Mouse (Mus musculus): ENCODE measurements around the gene Aloxe3.

The Aloxe3 gene

DNA sequence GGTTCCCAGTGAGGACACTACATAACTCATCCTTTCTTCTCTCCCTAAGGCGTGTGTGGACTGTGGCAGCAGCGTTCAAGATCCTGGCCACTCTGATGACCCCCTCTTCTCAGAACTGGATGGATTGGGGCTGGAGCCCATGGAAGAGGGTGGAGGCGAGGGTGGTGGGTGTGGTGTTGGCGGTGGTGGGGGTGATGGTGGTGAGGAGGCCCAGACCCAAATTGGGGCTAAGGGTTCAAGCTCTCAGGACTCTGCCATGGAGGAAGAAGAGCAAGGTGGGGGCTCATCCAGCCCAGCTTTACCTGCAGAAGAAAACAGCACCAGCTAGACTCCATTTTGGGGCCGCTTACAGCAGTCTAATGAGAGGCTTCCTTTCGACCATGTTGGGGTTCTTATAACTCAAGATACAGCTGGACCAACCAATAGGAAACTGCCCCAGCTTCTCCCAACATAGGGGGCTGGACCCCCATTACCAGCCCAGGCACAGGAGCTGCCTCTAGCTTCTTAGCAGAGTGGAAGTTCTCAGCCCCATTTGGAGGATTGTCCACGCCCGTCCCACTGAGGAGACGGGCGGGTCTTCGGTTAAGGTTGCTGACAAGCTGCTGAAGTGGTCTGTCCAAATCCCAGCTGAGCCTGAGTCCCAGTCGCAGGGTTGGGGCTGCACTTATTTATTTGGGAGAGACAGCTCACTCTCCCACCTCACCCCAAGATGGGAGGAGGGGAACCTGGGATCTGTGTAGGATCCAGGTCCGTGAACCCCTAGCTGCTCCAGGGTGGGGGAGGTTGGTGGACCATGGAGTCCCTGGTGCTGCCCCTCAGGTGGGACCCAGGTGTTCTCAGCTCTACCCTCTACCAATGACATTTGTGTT, 16.4 kb upstream of the Aloxe3 start:
- DNase-seq = no peak

- peak; percentile 85 to 87 for DNase-seq
Observed at GRCm38 (mm10) chr11:69110319-69111046, 15.2 kb upstream of the Aloxe3 start.

DNA sequence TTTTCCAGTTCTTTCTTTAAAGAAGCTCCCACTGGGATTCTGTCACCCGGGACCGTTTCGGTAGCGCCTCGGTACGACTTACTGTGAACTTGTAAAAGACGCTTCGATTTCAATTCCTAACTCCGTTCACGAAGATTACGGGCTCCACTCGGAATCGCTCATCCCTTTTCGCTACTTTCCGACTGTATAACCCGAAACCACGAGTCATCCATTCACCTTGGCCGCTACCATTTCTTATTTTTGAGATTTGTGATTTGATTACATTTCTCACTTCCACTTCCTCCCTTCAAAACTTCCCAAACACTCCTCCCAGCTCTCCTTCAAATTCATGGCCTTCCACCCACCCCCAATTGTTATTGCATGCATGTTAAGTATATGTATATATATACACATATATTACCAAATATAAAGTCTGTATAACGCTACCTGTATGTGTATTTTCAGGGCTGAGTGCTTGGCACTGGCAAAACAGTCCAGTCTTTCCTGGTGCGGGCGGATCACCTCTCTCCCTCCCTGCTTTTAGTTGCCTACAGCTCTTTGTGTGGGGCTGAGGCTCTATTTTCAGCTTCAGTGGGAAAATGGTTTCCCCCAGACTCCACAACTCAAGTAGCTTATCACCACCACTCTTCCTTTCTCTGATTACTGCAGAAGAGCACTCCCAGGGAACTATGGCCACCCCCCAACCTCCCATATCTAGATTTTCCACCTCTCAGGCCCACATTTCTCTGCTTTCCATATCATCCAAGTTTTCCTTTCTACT, 14.5 kb upstream of the Aloxe3 start:
- no peak for DNase-seq

DNA sequence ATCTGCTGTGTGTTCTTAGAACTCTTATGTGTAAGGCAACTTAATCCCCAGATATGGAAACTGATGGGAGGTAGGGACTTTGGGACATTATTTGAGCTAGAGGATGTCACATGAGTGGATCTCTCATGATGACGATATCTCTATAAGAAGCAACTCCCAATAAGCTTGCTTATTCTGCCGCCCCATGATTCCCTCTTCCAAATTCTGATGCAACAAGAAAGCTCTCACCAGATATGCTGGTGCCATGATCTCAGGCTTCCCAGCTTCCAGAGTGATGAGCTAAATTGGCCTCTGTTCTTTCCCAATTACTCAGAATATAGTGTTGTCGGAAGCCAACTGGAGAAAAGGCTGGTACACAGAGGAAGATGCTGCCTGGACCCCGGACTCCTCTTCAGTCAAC, 13.8 kb upstream of the Aloxe3 start:
- DNase-seq = no peak

- DNase-seq = no peak
Observed at GRCm38 (mm10) chr11:69114018-69114417, 11.7 kb upstream of the Aloxe3 start.

- DNase-seq = no peak
Observed at GRCm38 (mm10) chr11:69114621-69115020, 11.1 kb upstream of the Aloxe3 start.

- DNase-seq = no peak
Observed at GRCm38 (mm10) chr11:69116843-69117242, 8.9 kb upstream of the Aloxe3 start.

DNA sequence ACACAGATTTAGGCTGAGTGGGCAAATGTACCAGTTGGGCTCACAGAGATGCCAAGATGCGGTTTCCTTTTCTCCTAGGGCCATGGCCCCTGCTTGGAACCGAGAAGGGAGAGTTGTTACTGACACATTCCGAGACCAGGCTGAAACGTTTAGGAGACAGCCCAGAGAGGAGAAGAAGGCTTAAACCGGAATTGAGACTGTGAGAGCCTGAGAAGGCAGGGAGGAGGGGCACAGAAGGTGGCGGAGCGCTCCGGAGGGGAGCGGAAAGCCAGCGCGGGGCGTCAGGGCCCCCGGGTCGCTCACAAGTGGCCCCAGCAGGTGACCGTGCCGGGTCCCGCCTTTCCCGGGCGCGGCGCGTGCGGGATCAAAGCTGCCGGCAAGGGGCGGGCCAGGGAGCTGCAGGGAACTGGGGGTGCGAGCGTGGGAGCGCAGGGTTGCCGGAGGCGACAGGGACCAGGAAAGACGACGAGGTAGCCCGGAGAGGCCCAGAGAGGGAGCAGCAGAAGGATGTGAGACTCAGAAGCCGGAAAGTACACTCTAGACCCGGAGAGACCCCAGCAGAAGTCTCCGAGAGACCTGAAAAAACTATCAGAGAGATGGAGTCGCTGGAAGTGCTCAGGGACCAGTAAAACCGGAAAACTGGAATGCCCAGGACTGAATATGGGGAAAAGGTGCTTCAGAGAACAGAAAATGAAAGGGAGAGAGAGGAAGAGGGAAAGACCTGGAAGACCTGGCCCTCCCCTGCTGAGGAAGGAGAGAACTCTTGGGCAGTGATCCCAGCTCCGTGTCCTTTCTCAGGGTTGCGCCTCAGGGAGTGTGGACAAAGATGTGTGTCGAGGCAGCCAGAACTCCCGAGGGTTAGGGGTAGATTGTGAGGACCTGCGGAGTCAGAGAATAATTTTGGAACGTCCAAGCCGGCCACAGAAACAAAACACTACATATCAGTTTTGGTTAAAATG, 7.7 kb upstream of the Aloxe3 start:
- DNase-seq = peak; percentile 77 to 82

DNA sequence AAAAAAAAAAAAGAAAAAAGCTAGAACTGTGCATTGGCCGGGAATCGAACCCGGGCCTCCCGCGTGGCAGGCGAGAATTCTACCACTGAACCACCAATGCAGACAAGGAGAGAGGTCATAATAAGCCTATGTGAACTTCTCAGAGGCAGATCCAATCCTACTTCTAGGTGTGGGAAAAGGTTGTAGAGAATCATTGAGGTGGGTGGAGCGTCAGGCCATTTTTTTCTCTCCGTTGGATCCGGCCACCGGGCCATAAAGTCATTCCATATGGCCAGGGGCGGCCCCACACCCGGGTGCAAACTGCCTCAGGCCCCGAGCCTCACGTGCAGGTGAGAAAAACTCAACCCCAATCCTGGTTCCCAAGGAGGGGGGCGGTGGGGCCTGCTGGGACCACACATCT, 6.9 kb upstream of the Aloxe3 start:
- peak; percentile 79 to 87 for DNase-seq

DNA sequence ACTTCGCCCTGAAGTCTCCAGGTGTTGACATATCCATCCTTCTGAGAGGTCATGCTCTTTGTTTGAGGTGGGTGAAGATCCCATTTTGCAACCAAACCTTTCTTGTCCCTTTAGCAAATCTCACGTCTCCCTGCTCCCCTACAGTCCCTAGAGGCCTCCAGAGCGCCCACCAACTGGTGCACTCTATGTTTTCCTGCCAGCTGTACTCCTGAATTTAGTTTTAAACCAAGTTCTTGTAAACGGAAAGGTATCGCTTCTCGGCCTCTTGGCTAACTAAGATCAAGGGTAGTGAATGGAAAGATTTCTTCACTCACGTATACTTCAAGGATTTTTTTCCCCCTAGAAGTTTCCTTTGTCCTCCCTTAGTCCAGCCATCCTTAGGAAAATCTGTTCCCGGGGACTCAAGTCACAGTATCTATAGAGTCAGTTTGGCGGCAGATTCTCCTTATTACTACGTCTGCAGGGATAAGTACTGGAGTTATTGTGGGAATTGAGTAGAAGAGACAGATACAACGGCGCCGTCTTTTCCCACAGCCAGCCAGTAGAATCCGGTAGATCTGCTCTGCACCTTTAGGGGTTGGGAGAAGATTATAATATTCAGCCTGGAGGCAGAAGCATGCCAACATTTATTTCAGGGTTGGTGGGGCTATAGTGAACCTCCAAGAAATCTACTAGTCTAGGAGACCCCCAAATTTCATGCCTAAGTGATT, 6.1 kb upstream of the Aloxe3 start:
- DNase-seq = no peak

DNA sequence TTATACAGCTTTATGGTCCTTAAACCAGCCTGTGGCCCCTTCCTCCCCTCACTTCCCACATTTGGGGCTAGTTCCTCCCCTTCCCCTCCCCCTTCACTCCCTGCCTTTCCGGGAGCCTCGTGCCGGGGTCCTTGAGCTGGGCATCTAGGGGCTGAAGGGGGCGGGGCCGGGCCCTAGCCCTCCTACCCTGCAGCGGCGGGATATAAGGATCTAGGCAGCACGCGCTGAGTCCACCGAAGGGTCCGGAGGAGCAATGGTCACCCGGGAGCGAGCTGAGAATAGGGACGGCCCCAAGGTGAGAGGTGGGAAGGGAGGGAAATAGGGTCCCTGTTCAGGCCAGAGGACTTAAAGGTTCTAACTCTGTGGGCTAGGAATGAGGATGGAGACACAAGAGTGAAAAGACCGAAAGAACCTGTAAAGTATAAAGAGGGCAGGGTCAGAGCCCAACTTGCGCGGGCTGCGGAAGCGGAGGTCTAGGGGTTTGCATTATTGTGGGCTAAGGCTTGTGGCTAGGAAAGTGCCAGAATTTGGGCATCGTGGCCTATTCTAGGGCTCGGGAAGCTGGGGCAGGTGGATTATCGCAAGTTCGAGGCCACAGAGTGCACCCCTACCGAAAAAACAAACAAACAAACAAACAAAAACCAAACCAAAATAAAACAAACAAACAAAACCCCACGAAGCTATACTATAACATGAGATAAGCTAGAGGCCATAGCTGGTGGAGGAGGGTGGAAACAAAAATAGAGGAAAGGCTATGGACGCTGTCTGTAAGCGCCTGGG, 5.3 kb upstream of the Aloxe3 start, which contains the start of gene Hes7:
Gene Hes7, plus strand, starts transcription at position 184 of the 780 bp plus-strand sequence.
- DNase-seq = no peak

GRCm38 (mm10) chr11:69121001-69121740, 4.5 kb upstream of the Aloxe3 start:
- DNase-seq = no peak

DNA sequence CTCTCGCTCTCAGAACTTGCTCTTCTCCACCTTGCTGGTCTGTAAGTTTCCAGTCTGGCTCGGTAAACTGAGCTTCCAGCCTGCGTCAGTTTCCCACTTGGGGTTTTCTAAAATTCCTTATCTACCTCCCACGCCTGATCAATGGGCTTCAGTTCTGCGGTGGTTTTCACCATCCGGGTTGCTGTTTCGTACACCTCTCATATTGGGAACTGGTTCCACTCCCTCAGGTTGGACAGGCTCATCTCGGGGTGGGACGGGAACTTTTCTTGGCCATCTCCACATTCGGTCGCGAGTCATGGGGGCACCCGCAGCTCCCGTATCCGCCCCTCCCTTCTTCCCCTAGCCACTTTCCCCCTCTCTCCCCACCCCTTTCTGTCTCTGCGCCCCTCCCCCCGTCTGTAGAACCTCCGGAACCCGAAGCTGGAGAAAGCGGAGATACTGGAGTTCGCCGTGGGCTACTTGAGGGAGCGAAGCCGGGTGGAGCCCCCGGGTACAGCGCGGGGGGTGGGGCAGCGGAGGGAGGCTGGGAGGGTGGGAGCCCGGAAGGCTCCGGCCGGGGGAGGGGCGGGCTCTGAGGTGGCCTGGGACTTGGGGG, 3.9 kb upstream of the Aloxe3 start:
- peak in 1 of 2 experiments; percentile 34 for DNase-seq

- peak; percentile 83 to 86 for DNase-seq
Observed at GRCm38 (mm10) chr11:69122336-69122951, 3.3 kb upstream of the Aloxe3 start, which contains the start of gene 9130213A22Rik. Gene 9130213A22Rik (minus strand): TSS chr11:69122589.

- DNase-seq = peak; percentile 82 to 86
Observed at GRCm38 (mm10) chr11:69123056-69123692, 2.5 kb upstream of the Aloxe3 start.

DNA sequence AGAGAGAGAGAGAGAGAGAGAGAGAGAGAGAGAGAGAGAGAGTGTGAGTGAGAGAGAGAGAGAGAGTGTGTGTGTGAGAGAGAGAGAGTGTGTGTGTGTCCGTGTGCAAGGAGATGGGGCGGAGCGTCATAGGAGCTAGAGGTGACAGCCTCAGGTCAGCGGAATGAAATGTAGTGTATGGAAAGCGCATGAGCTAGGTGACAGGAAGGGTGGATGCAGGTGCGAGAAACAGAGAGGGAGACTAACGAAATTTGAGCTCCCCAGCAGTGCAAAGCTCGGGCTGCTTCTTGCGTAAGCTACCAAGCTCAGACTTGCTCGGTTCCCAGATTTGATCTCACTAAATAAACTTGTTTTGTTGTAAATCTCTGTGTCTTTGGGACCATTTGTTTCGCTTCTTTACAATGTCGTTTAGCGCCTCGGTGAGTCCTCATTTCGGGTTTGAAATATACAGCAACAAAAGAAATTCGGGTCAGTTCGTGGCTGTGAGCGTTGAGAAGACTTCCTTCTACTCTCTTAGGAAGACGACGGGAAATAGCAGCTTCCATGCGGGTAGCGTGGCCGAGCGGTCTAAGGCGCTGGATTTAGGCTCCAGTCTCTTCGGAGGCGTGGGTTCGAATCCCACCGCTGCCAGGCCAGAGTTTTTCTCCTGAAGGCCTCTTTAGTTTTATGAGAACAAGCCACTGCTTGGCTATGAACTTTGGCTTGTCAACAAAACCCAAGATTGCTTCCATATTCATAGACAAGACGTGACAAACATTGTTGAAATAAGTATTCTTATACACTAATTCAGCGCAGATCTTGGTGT, 1.8 kb upstream of the Aloxe3 start:
- peak; percentile 79 to 80 for DNase-seq

GRCm38 (mm10) chr11:69124498-69124847, 1.2 kb upstream of the Aloxe3 start:
- peak; percentile 56 to 65 for DNase-seq
